Mouse (Mus musculus) midbrain, embryonic 16.5 days (tissue): ENCODE measurements around the gene Shf. TPM values are rescaled to one million over a fixed set of nuclear protein-coding genes. Genes with fewer than 3 reads are reported as not detected.

Source experiments
- ATAC-seq: fragments of 200-750 bp; cut with Nextera tagmentation; 2 replicates; pipeline ENCODE4 v1.8.0; 2017; ENCODE audit warnings: moderate TSS enrichment
- H3K27ac ChIP-seq: fragments of 300-500 bp; sonication (generic); 2 replicates; pipeline ENCODE4 v1.5.1; 2014; ENCODE audit warnings: mild to moderate bottlenecking, low read length, mixed read lengths
- H3K27me3 ChIP-seq: fragments of 300-500 bp; sonication (generic); 2 replicates; pipeline ENCODE4 v1.6.1; 2014; ENCODE audit warnings: low read depth, low read length, mixed read lengths; ENCODE audit not compliant: control insufficient read depth, insufficient read depth
- H3K36me3 ChIP-seq: fragments of 300-500 bp; sonication (generic); 2 replicates; pipeline ENCODE4 v1.6.1; 2014; ENCODE audit warnings: mild to moderate bottlenecking, low read length, moderate library complexity, mixed read lengths; ENCODE audit not compliant: control insufficient read depth, insufficient read depth
- H3K4me1 ChIP-seq: fragments of 300-500 bp; sonication (generic); 2 replicates; pipeline ENCODE4 v1.6.1; 2014; ENCODE audit warnings: mild to moderate bottlenecking, low read length, mixed read lengths; ENCODE audit not compliant: control insufficient read depth, insufficient read depth
- H3K4me2 ChIP-seq: fragments of 300-500 bp; sonication (generic); 2 replicates; pipeline ENCODE4 v1.6.1; 2014; ENCODE audit warnings: mild to moderate bottlenecking, low read length, mixed read lengths
- H3K4me3 ChIP-seq: fragments of 300-500 bp; sonication (generic); 2 replicates; pipeline ENCODE4 v1.5.1; 2014; ENCODE audit warnings: low read depth, mild to moderate bottlenecking, low read length, moderate library complexity, mixed read lengths
- H3K9ac ChIP-seq: fragments of 300-500 bp; sonication (generic); 2 replicates; pipeline ENCODE4 v1.6.1; 2014; ENCODE audit warnings: low read depth, low read length, mixed read lengths
- H3K9me3 ChIP-seq: fragments of 300-500 bp; sonication (generic); replicated peaks from 2 replicates; pipeline ENCODE4 v1.6.1; 2014; ENCODE audit warnings: mild to moderate bottlenecking, low read length, mixed read lengths; ENCODE audit not compliant: control insufficient read depth, poor library complexity, severe bottlenecking
- WGBS: fragments of 180-500 bp; shearing (Covaris S2); extraction: QIAGEN DNeasy Blood & Tissue Kit; methylation state at CpG from one replicate; pipeline ENCODE4 v1.1.7; 2014; 5-methylcytosine and 5-hydroxymethylcytosine counted together
- polyA plus RNA-seq: library from polyadenylated mRNA; unstranded; fragments of >200 nt; fragmentation: Nextera tagmentation; extraction: Ambion mirVana; gene quantifications from 2 replicates; pipeline ENCODE4 v1.2.1, GENCODE M21; 2015

The Shf gene
- polyA plus RNA-seq, 1 experiment from 2014 or later = 9.5 TPM

GRCm38 (mm10) chr2:122305097-122305892 is 63.7 kb downstream of the Shf start:
- no peak for ATAC-seq
- H3K4me2 ChIP-seq = no peak overlapping the region
- WGBS = 86% methylated on average over 16 of the region's 16 CpGs
- H3K9me3 ChIP-seq = no peaks in the 10 kb centered on the region
- no peak overlapping the region for H3K4me3 ChIP-seq
- H3K9ac ChIP-seq = no peak overlapping the region
- no peak overlapping the region for H3K27ac ChIP-seq
- peaks cover 16% of the 10 kb centered on the region for H3K27me3 ChIP-seq
- peaks cover 16% of the 10 kb centered on the region; the same call in 1 of the 2 replicates for H3K4me1 ChIP-seq
- no peaks in the 10 kb centered on the region for H3K36me3 ChIP-seq

- ATAC-seq = no peak
- no peak overlapping the region for H3K4me2 ChIP-seq
- H3K36me3 ChIP-seq = no peaks in the 10 kb centered on the region
- H3K4me1 ChIP-seq = peaks cover 16% of the 10 kb centered on the region; the same call in 1 of the 2 replicates
- WGBS = 94% methylated on average over 6 of the region's 6 CpGs
- no peaks in the 10 kb centered on the region for H3K9me3 ChIP-seq
- H3K4me3 ChIP-seq = no peak overlapping the region
- peaks cover 22% of the 10 kb centered on the region for H3K27me3 ChIP-seq
- H3K9ac ChIP-seq = no peak overlapping the region
- no peak overlapping the region for H3K27ac ChIP-seq
Measured at GRCm38 (mm10) chr2:122304544-122304943, 64.4 kb downstream of the Shf start.

- WGBS = 14% methylated on average over 9 of the region's 9 CpGs
Measured at GRCm38 (mm10) chr2:122302574-122303241, 66.3 kb downstream of the Shf start.

GRCm38 (mm10) chr2:122301921-122302573 is 66.9 kb downstream of the Shf start:
- peaks cover 34% of the 10 kb centered on the region for H3K4me1 ChIP-seq
- no peak for ATAC-seq
- H3K36me3 ChIP-seq = no peaks in the 10 kb centered on the region
- H3K9me3 ChIP-seq = no peaks in the 10 kb centered on the region
- peak overlapping the region; percentile 93 for H3K4me2 ChIP-seq
- H3K27me3 ChIP-seq = peaks cover 41% of the 10 kb centered on the region
- no peak overlapping the region for H3K27ac ChIP-seq
- peak overlapping the region; percentile 46 for H3K4me3 ChIP-seq
- 5% methylated on average over 23 of the region's 23 CpGs for WGBS
- peak overlapping the region; percentile 67 for H3K9ac ChIP-seq

More at GRCm38 (mm10) chr2:122302574-122303241, 66.3 kb downstream of the Shf start:
- Histone ChIP-seq H3K4me2 (peak overlapping the region; percentile 93; the same call in 1 of the 2 replicates), H3K4me1 (peaks cover 28% of the 10 kb centered on the region), H3K4me3 (no peak overlapping the region), H3K9ac (no peak overlapping the region), H3K27me3 (peaks cover 35% of the 10 kb centered on the region), H3K9me3 (no peaks in the 10 kb centered on the region), H3K36me3 (no peaks in the 10 kb centered on the region), H3K27ac (no peak overlapping the region)
- peak; percentile 66; the same call in 1 of the 2 replicates for ATAC-seq

- peak overlapping the region; percentile 46 for H3K4me3 ChIP-seq
- no peaks in the 10 kb centered on the region for H3K36me3 ChIP-seq
- peak overlapping the region; percentile 93 for H3K4me2 ChIP-seq
- H3K9ac ChIP-seq = peak overlapping the region; percentile 67
- peaks cover 44% of the 10 kb centered on the region for H3K27me3 ChIP-seq
- no peak overlapping the region for H3K27ac ChIP-seq
- peaks cover 34% of the 10 kb centered on the region for H3K4me1 ChIP-seq
- peak; percentile 68 for ATAC-seq
- 1% methylated on average over 48 of the region's 48 CpGs for WGBS
- no peaks in the 10 kb centered on the region for H3K9me3 ChIP-seq
Measured at GRCm38 (mm10) chr2:122301081-122301920, 67.7 kb downstream of the Shf start.

GRCm38 (mm10) chr2:122300656-122301020 is 68.3 kb downstream of the Shf start:
- no peak for ATAC-seq
- Histone ChIP-seq H3K9me3 (no peaks in the 10 kb centered on the region), H3K27me3 (peaks cover 46% of the 10 kb centered on the region), H3K4me2 (peak overlapping the region; percentile 93), H3K4me3 (peak overlapping the region; percentile 46), H3K27ac (no peak overlapping the region), H3K9ac (no peak overlapping the region), H3K4me1 (peaks cover 36% of the 10 kb centered on the region), H3K36me3 (no peaks in the 10 kb centered on the region)
- 5% methylated on average over 14 of the region's 14 CpGs for WGBS

GRCm38 (mm10) chr2:122299911-122300655 is 68.9 kb downstream of the Shf start:
- no peak for ATAC-seq
- 9% methylated on average over 14 of the region's 14 CpGs for WGBS
- H3K4me1 ChIP-seq = peaks cover 36% of the 10 kb centered on the region
- no peak overlapping the region for H3K9ac ChIP-seq
- no peak overlapping the region for H3K4me2 ChIP-seq
- no peak overlapping the region for H3K27ac ChIP-seq
- H3K36me3 ChIP-seq = no peaks in the 10 kb centered on the region
- H3K9me3 ChIP-seq = no peaks in the 10 kb centered on the region
- H3K4me3 ChIP-seq = no peak overlapping the region
- H3K27me3 ChIP-seq = peaks cover 51% of the 10 kb centered on the region
